Mouse (Mus musculus) CD4-positive, CD25-positive, alpha-beta regulatory T cell, adult 2 months (primary cell): ENCODE measurements around the gene Evx2.

ENCODE experiments used
- DNase-seq: peaks from one replicate; pipeline ENCODE4 v3.0.0-alpha.2; 2012; ENCODE audit warnings: low read depth, low spot score

Gene Evx2

GRCm38 (mm10) chr2:74620368-74620767 is 39.0 kb downstream of the Evx2 start:
- no peak for DNase-seq

- no peak for DNase-seq
These were observed 39.6 kb downstream of the Evx2 start for GRCm38 (mm10) chr2:74619676-74620246.

- DNase-seq, result no peak
These were observed 41.7 kb downstream of the Evx2 start for GRCm38 (mm10) chr2:74617706-74618105.

DNA sequence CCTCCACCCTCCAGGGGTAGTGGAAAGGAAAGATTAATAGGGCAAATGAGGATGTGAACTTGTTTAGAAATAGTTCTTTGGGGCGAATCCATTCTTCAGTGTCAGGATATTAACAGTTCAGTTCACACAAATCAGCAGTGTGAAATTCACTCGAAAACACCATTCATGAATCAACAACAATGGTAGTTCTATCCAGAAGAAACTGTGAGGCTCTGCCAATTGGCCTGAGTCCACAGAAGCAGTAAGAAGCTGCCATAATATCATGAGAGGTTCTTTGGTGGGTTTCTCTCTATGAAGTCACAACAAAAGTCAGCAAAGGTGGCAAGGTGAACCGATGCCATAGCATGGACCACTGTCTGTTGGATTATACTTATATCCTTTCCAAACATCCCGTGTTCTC is 48.0 kb downstream of the Evx2 start:
- DNase-seq, result no peak

DNA sequence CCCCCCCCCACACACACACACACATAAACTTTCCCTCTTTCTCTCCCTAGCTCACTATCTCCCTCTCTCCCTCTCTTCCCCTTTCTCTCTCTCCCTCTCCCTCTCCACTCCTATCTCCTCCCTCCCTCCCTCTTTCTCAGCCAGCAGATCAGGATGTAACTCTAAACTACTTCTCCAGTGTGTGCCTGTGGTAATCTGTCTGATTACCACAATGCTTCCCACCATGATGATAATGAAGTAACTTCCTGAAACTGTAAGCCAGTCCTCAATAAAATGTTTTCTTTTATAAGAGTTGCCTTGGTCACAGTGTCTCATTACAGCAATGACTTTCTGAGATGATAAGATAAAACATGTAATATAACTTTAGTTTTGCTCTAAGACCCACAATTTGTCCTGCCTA is 50.0 kb downstream of the Evx2 start:
- no peak for DNase-seq

DNA sequence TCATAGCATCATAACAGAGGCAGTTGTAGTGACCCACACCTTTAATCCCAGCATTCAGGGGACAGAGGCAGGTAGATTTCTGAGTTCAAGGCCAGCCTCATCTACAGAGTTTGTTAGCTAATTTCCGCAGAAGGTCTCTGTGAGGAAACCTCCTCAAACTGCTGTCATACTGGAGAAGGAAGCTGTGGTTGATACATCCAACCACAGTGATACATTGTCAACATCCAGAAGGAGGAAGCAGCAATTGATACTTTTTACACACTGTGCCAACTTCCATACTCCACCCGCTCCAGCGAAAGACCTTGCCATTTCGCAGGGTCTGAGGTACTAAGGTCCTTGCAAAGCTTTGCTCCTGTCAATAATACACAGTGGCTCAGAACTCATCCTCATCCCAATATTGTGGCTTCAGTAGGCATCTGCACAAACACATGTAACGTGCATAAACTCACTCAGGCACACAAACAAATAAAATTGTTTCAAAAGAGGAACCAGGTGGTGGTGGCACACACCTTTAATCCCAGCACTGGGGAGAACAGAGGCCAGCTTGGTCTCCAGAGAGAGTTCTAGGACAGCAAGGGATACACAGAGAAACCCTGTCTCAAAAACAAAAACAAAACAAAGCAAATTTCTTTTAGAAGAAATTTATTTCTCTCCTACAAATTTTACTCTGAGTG is 53.1 kb downstream of the Evx2 start:
- DNase-seq, result no peak

DNA sequence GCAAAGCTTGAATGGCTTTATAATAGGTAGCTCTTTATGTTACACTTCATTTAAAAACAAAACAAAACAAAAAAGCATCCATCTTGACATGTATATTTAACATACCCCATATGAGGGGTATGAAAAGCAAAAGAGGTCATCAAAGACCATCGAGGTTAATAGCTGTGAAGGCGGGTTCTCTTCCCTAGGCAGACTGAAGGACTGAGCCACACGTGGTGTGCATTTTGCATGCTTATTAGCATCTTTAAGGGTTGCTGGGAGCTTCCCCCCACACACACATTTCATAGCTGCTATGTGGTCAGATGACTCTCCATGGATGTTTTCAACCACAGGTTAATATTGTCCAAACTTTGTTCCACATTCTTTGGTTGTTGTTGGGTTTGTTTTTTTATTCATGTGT is 55.3 kb downstream of the Evx2 start:
- no peak for DNase-seq
